Mouse (Mus musculus) stomach, embryonic 14.5 days (tissue): ENCODE measurements around the gene Ttbk2. TPM values are rescaled to one million over a fixed set of nuclear protein-coding genes. Genes with fewer than 3 reads are reported as not detected.
A peak's percentile ranks its signal among the peaks of the same experiment; 100 is the strongest.

Source experiments
- ATAC-seq: fragments of 200-750 bp; cut with Nextera tagmentation; 2 replicates; pipeline ENCODE4 v1.8.0; 2017; ENCODE audit warnings: low read depth, moderate TSS enrichment; ENCODE audit not compliant: insufficient number of reproducible peaks, insufficient read depth, low FRiP score
- H3K27ac ChIP-seq: fragments of 300-500 bp; sonication (generic); 2 replicates; pipeline ENCODE4 v1.5.1; 2014; ENCODE audit warnings: mild to moderate bottlenecking, low read length, moderate library complexity, mixed read lengths
- H3K27me3 ChIP-seq: fragments of 300-500 bp; sonication (generic); 2 replicates; pipeline ENCODE4 v1.6.1; 2014; ENCODE audit warnings: low read length, control low read depth, mixed read lengths; ENCODE audit not compliant: control insufficient read depth, insufficient read depth
- H3K36me3 ChIP-seq: fragments of 300-500 bp; sonication (generic); 2 replicates; pipeline ENCODE4 v1.6.1; 2014; ENCODE audit warnings: mild to moderate bottlenecking, control low read depth, low read length, moderate library complexity, mixed read lengths; ENCODE audit not compliant: control insufficient read depth, insufficient read depth
- H3K4me1 ChIP-seq: fragments of 300-500 bp; sonication (generic); 2 replicates; pipeline ENCODE4 v1.6.1; 2014; ENCODE audit warnings: low read length, control low read depth, mixed read lengths; ENCODE audit not compliant: control insufficient read depth, insufficient read depth
- H3K4me2 ChIP-seq: fragments of 300-500 bp; sonication (generic); replicated peaks from 2 replicates; pipeline ENCODE4 v1.6.1; 2014; ENCODE audit warnings: low read depth, low read length, control low read depth
- H3K4me3 ChIP-seq: fragments of 300-500 bp; sonication (generic); 2 replicates; pipeline ENCODE4 v1.5.1; 2014; ENCODE audit warnings: low read depth, low read length, control low read depth
- H3K9ac ChIP-seq: fragments of 300-500 bp; sonication (generic); replicated peaks from 2 replicates; pipeline ENCODE4 v1.6.1; 2014; ENCODE audit warnings: low read depth, mild to moderate bottlenecking, control low read depth, low read length, moderate library complexity, mixed read lengths
- H3K9me3 ChIP-seq: fragments of 300-500 bp; sonication (generic); 2 replicates; pipeline ENCODE4 v1.6.1; 2016; ENCODE audit warnings: low read depth, low read length, control low read depth; ENCODE audit not compliant: control insufficient read depth
- WGBS: fragments of 180-500 bp; shearing (Covaris S2); extraction: QIAGEN DNeasy Blood & Tissue Kit; methylation state at CpG from one replicate; pipeline ENCODE4 v1.1.7; 2014; 5-methylcytosine and 5-hydroxymethylcytosine counted together
- polyA plus RNA-seq: library from polyadenylated mRNA; unstranded; fragments of >200 nt; fragmentation: Nextera tagmentation; extraction: Ambion mirVana; gene quantifications from 2 replicates; pipeline ENCODE4 v1.2.1, GENCODE M21; 2014

The Ttbk2 gene
- polyA plus RNA-seq, 1 experiment from 2014 or later = 5.1 TPM

- H3K27me3 ChIP-seq = no peaks in the 10 kb centered on the region
- ATAC-seq = no peak
- 42% methylated on average over 1 of the region's 1 CpGs for WGBS
- H3K27ac ChIP-seq = no peak overlapping the region
- H3K4me1 ChIP-seq = no peaks in the 10 kb centered on the region
- no peak overlapping the region for H3K4me3 ChIP-seq
- H3K36me3 ChIP-seq = peaks cover 33% of the 10 kb centered on the region
- H3K9ac ChIP-seq = no peak overlapping the region
- no peaks in the 10 kb centered on the region for H3K9me3 ChIP-seq
- no peak overlapping the region for H3K4me2 ChIP-seq
Measured at GRCm38 (mm10) chr2:120860699-120861098, 10.3 kb upstream of the Ttbk2 start.

GRCm38 (mm10) chr2:120858131-120858530 is 7.7 kb upstream of the Ttbk2 start:
- Histone ChIP-seq H3K9me3 (no peaks in the 10 kb centered on the region), H3K9ac (no peak overlapping the region), H3K4me1 (no peaks in the 10 kb centered on the region), H3K27ac (no peak overlapping the region), H3K36me3 (peaks cover 20% of the 10 kb centered on the region), H3K27me3 (no peaks in the 10 kb centered on the region), H3K4me2 (no peak overlapping the region), H3K4me3 (no peak overlapping the region)
- no peak for ATAC-seq
- 81% methylated on average over 3 of the region's 3 CpGs for WGBS

GRCm38 (mm10) chr2:120853151-120853550 is 2.7 kb upstream of the Ttbk2 start:
- no peak overlapping the region for H3K4me2 ChIP-seq
- WGBS = 70% methylated on average over 3 of the region's 3 CpGs
- H3K4me1 ChIP-seq = peaks cover 5% of the 10 kb centered on the region; the same call in 1 of the 2 replicates
- no peaks in the 10 kb centered on the region for H3K27me3 ChIP-seq
- H3K9me3 ChIP-seq = no peaks in the 10 kb centered on the region
- ATAC-seq = no peak
- H3K9ac ChIP-seq = no peak overlapping the region
- no peak overlapping the region for H3K4me3 ChIP-seq
- no peaks in the 10 kb centered on the region for H3K36me3 ChIP-seq
- no peak overlapping the region for H3K27ac ChIP-seq

GRCm38 (mm10) chr2:120852626-120853025 is 2.2 kb upstream of the Ttbk2 start:
- no peaks in the 10 kb centered on the region for H3K36me3 ChIP-seq
- no peaks in the 10 kb centered on the region for H3K27me3 ChIP-seq
- ATAC-seq = no peak
- H3K27ac ChIP-seq = no peak overlapping the region
- H3K4me3 ChIP-seq = no peak overlapping the region
- peaks cover 5% of the 10 kb centered on the region; the same call in 1 of the 2 replicates for H3K4me1 ChIP-seq
- no peak overlapping the region for H3K4me2 ChIP-seq
- 37% methylated on average over 1 of the region's 1 CpGs for WGBS
- no peak overlapping the region for H3K9ac ChIP-seq
- H3K9me3 ChIP-seq = no peaks in the 10 kb centered on the region

- Histone ChIP-seq H3K36me3 (no peaks in the 10 kb centered on the region), H3K4me3 (peak within 1 kb of the TSS; percentile 58), H3K4me1 (peaks cover 5% of the 10 kb centered on the region; the same call in 1 of the 2 replicates), H3K4me2 (peak within 1 kb of the TSS; percentile 64), H3K9ac (peak within 1 kb of the TSS; percentile 41), H3K9me3 (no peaks in the 10 kb centered on the region), H3K27me3 (no peaks in the 10 kb centered on the region), H3K27ac (no peak within 1 kb of the TSS)
- under 1% methylated on average over 61 of the region's 71 CpGs for WGBS
- peak; percentile 55 for ATAC-seq
Measured at GRCm38 (mm10) chr2:120849449-120850423, 668 bp downstream of the Ttbk2 start, which contains the start of gene Cdan1. TSS of gene Cdan1 (minus strand) at chr2:120850128.

- Histone ChIP-seq H3K9me3 (no peaks in the 10 kb centered on the region), H3K27ac (no peak overlapping the region), H3K4me1 (peaks cover 5% of the 10 kb centered on the region; the same call in 1 of the 2 replicates), H3K4me3 (no peak overlapping the region), H3K27me3 (no peaks in the 10 kb centered on the region), H3K36me3 (no peaks in the 10 kb centered on the region), H3K9ac (no peak overlapping the region), H3K4me2 (no peak overlapping the region)
- ATAC-seq = no peak
- WGBS = 89% methylated on average over 1 of the region's 1 CpGs
Measured at GRCm38 (mm10) chr2:120845280-120845679, 5.1 kb downstream of the Ttbk2 start.

- H3K9me3 ChIP-seq = no peaks in the 10 kb centered on the region
- whole genome bisulfite sequencing = 78% methylated on average over 4 of the region's 4 CpGs
- H3K27me3 ChIP-seq = no peaks in the 10 kb centered on the region
Measured at GRCm38 (mm10) chr2:120843990-120844389, 6.4 kb downstream of the Ttbk2 start.

GRCm38 (mm10) chr2:120841211-120841610 is 9.2 kb downstream of the Ttbk2 start:
- no peak overlapping the region for H3K9ac ChIP-seq
- H3K4me3 ChIP-seq = no peak overlapping the region
- no peaks in the 10 kb centered on the region for H3K4me1 ChIP-seq
- no peak overlapping the region for H3K4me2 ChIP-seq
- H3K36me3 ChIP-seq = no peaks in the 10 kb centered on the region
- WGBS = 89% methylated on average over 1 of the region's 1 CpGs
- H3K27ac ChIP-seq = no peak overlapping the region
- H3K9me3 ChIP-seq = no peaks in the 10 kb centered on the region
- H3K27me3 ChIP-seq = no peaks in the 10 kb centered on the region
- ATAC-seq = no peak

More at GRCm38 (mm10) chr2:120843990-120844389, 6.4 kb downstream of the Ttbk2 start:
- ATAC-seq = no peak
- no peak overlapping the region for H3K27ac ChIP-seq
- no peaks in the 10 kb centered on the region for H3K36me3 ChIP-seq
- no peak overlapping the region for H3K4me2 ChIP-seq
- H3K4me1 ChIP-seq = peaks cover under 1% of the 10 kb centered on the region; the same call in 1 of the 2 replicates
- no peak overlapping the region for H3K9ac ChIP-seq
- H3K4me3 ChIP-seq = no peak overlapping the region
